Mouse (Mus musculus) CH12.LX (cell line): ENCODE measurements at regions not wholly inside any gene's neighbourhood (a gene's known extent, or its start where the extent isn't known, plus 50 kb on each side); places are given as distances from the start of the nearest gene placed in this dataset.

Source experiments
- CTCF ChIP-seq, 2 experiments: IDR thresholded peaks in 1 of 2; conservative IDR thresholded peaks in 1 of 2; 2 replicates each; pipeline ENCODE4 v1.5.1; 2011 to 2012; ENCODE audit warnings: low read depth in 2 of 2, low read length in 2 of 2, improper control_type of control experiment in 1 of 2, inconsistent platforms in 1 of 2, mild to moderate bottlenecking in 1 of 2, moderate library complexity in 1 of 2
- GABPA ChIP-seq: IDR thresholded peaks from 2 replicates; pipeline ENCODE4 v1.6.1; 2012; ENCODE audit warnings: low read depth, low read length, improper control_type of control experiment, inconsistent platforms; ENCODE audit not compliant: insufficient replicate concordance
- POLR2AphosphoS2 ChIP-seq: IDR thresholded peaks from 2 replicates; pipeline ENCODE4 v1.6.1; 2011; ENCODE audit warnings: low read depth, low read length, improper control_type of control experiment
- SMC3 ChIP-seq: IDR thresholded peaks from 2 replicates; pipeline ENCODE4 v1.6.1; 2011; ENCODE audit warnings: low read depth, low read length, improper control_type of control experiment
- ZMIZ1 ChIP-seq: IDR thresholded peaks from 2 replicates; pipeline ENCODE4 v1.6.1; 2012; ENCODE audit warnings: low read depth, mild to moderate bottlenecking, inconsistent platforms, low read length, improper control_type of control experiment

- TF ChIP-seq CTCF (conservative IDR thresholded peaks at IDR 0.05 in 1 of 2, IDR thresholded peaks at IDR 0.05 in 1 of 2; ENCODE audit: low read depth in 2 of 2, low read length in 2 of 2): no peak
- no peak for TF ChIP-seq POLR2AphosphoS2
- TF ChIP-seq ZMIZ1: no peak
- no peak for TF ChIP-seq GABPA
- no peak for TF ChIP-seq SMC3
Measured at GRCm38 (mm10) chr12:74595208-74595607, 279.0 kb upstream of the Gm11042 start.
